Mouse (Mus musculus): ENCODE results near the gene Tex37.

The Tex37 gene

GRCm38 (mm10) chr6:70874035-70874775, 44.5 kb downstream of the Tex37 start:
- TF ChIP-seq CTCF (conservative IDR thresholded peaks at IDR 0.05; ENCODE audit: low read length) (peak; percentile 98), NANOG (IDR thresholded peaks at IDR 0.05; ENCODE audit: borderline replicate concordance, low read length) (no peak)
- Histone ChIP-seq H3K36me3 (ENCODE audit: insufficient read depth, low read length) (peaks cover 18% of the 10 kb centered on the region), H3K9me3 (ENCODE audit: low read length) (no peaks in the 10 kb centered on the region), H3K4me3 (replicated peaks; ENCODE audit: low read length) (no peak overlapping the region), H3K4me1 (replicated peaks; ENCODE audit: low read depth, low read length) (no peaks in the 10 kb centered on the region), H3K27me3 (ENCODE audit: insufficient read depth, low read length) (no peaks in the 10 kb centered on the region)

- H3K36me3 ChIP-seq (ENCODE audit: insufficient read depth, low read length), result peaks cover 11% of the 10 kb centered on the region; the same call in 1 of the 2 replicates
- TF ChIP-seq NANOG (IDR thresholded peaks at IDR 0.05; ENCODE audit: borderline replicate concordance, low read length) (no peak), POU5F1 (IDR thresholded peaks at IDR 0.05; ENCODE audit: borderline replicate concordance, low read length) (no peak), CTCF (conservative IDR thresholded peaks at IDR 0.05; ENCODE audit: low read length) (no peak)
- no peaks in the 10 kb centered on the region for H3K9me3 ChIP-seq (ENCODE audit: low read length)
- no peaks in the 10 kb centered on the region for H3K27me3 ChIP-seq (ENCODE audit: insufficient read depth, low read length)
- no peaks in the 10 kb centered on the region for H3K4me1 ChIP-seq (replicated peaks; ENCODE audit: low read depth, low read length)
- no peak overlapping the region for H3K4me3 ChIP-seq (replicated peaks; ENCODE audit: low read length)
Observed at GRCm38 (mm10) chr6:70872570-70872969, 46.2 kb downstream of the Tex37 start.

GRCm38 (mm10) chr6:70872128-70872527, 46.6 kb downstream of the Tex37 start:
- peaks cover 9% of the 10 kb centered on the region; the same call in 1 of the 2 replicates for H3K36me3 ChIP-seq (ENCODE audit: insufficient read depth, low read length)
- no peaks in the 10 kb centered on the region for H3K9me3 ChIP-seq (ENCODE audit: low read length)
- H3K4me3 ChIP-seq (replicated peaks; ENCODE audit: low read length), result no peak overlapping the region
- H3K27me3 ChIP-seq (ENCODE audit: insufficient read depth, low read length), result no peaks in the 10 kb centered on the region
- H3K4me1 ChIP-seq (replicated peaks; ENCODE audit: low read depth, low read length), result no peaks in the 10 kb centered on the region
- no peak for TF ChIP-seq CTCF (conservative IDR thresholded peaks at IDR 0.05; ENCODE audit: low read length)
- no peak for TF ChIP-seq NANOG (IDR thresholded peaks at IDR 0.05; ENCODE audit: borderline replicate concordance, low read length)
- TF ChIP-seq POU5F1 (IDR thresholded peaks at IDR 0.05; ENCODE audit: borderline replicate concordance, low read length), result no peak

GRCm38 (mm10) chr6:70871511-70871980, 47.2 kb downstream of the Tex37 start:
- Histone ChIP-seq H3K36me3 (ENCODE audit: insufficient read depth, low read length) (peaks cover 3% of the 10 kb centered on the region; the same call in 1 of the 2 replicates), H3K9me3 (ENCODE audit: low read length) (no peaks in the 10 kb centered on the region), H3K27me3 (ENCODE audit: insufficient read depth, low read length) (no peaks in the 10 kb centered on the region), H3K4me3 (replicated peaks; ENCODE audit: low read length) (no peak overlapping the region), H3K4me1 (replicated peaks; ENCODE audit: low read depth, low read length) (no peaks in the 10 kb centered on the region)
- TF ChIP-seq CTCF (conservative IDR thresholded peaks at IDR 0.05; ENCODE audit: low read length), result no peak
- no peak for TF ChIP-seq NANOG (IDR thresholded peaks at IDR 0.05; ENCODE audit: borderline replicate concordance, low read length)
- TF ChIP-seq POU5F1 (IDR thresholded peaks at IDR 0.05; ENCODE audit: borderline replicate concordance, low read length), result no peak

- Histone ChIP-seq H3K9me3 (ENCODE audit: low read length) (no peaks in the 10 kb centered on the region), H3K36me3 (ENCODE audit: insufficient read depth, low read length) (peaks cover 6% of the 10 kb centered on the region; the same call in 1 of the 2 replicates), H3K4me3 (replicated peaks; ENCODE audit: low read length) (no peak overlapping the region), H3K27me3 (ENCODE audit: insufficient read depth, low read length) (no peaks in the 10 kb centered on the region), H3K4me1 (replicated peaks; ENCODE audit: low read depth, low read length) (peaks cover 7% of the 10 kb centered on the region; the same call in 1 of the 2 replicates)
- TF ChIP-seq NANOG (IDR thresholded peaks at IDR 0.05; ENCODE audit: borderline replicate concordance, low read length) (no peak), CTCF (conservative IDR thresholded peaks at IDR 0.05; ENCODE audit: low read length) (no peak), POU5F1 (IDR thresholded peaks at IDR 0.05; ENCODE audit: borderline replicate concordance, low read length) (no peak)
Observed at GRCm38 (mm10) chr6:70867297-70867696, 51.4 kb downstream of the Tex37 start.

- peaks cover 6% of the 10 kb centered on the region; the same call in 1 of the 2 replicates for H3K36me3 ChIP-seq (ENCODE audit: insufficient read depth, low read length)
- no peak overlapping the region for H3K4me3 ChIP-seq (replicated peaks; ENCODE audit: low read length)
- no peaks in the 10 kb centered on the region for H3K27me3 ChIP-seq (ENCODE audit: insufficient read depth, low read length)
Observed at GRCm38 (mm10) chr6:70866761-70867160, 52.0 kb downstream of the Tex37 start.

GRCm38 (mm10) chr6:70864285-70864684, 54.4 kb downstream of the Tex37 start:
- TF ChIP-seq POU5F1 (IDR thresholded peaks at IDR 0.05; ENCODE audit: borderline replicate concordance, low read length), result no peak
- TF ChIP-seq CTCF (conservative IDR thresholded peaks at IDR 0.05; ENCODE audit: low read length), result no peak
- no peak for TF ChIP-seq NANOG (IDR thresholded peaks at IDR 0.05; ENCODE audit: borderline replicate concordance, low read length)
- Histone ChIP-seq H3K4me1 (replicated peaks; ENCODE audit: low read depth, low read length) (peaks cover 20% of the 10 kb centered on the region), H3K4me3 (replicated peaks; ENCODE audit: low read length) (no peak overlapping the region), H3K9me3 (ENCODE audit: low read length) (no peaks in the 10 kb centered on the region), H3K36me3 (ENCODE audit: insufficient read depth, low read length) (peaks cover 20% of the 10 kb centered on the region), H3K27me3 (ENCODE audit: insufficient read depth, low read length) (no peaks in the 10 kb centered on the region)

More at GRCm38 (mm10) chr6:70866761-70867160, 52.0 kb downstream of the Tex37 start:
- peaks cover 12% of the 10 kb centered on the region for H3K4me1 ChIP-seq (replicated peaks; ENCODE audit: low read depth, low read length)
- TF ChIP-seq POU5F1 (IDR thresholded peaks at IDR 0.05; ENCODE audit: borderline replicate concordance, low read length) (no peak), CTCF (conservative IDR thresholded peaks at IDR 0.05; ENCODE audit: low read length) (no peak), NANOG (IDR thresholded peaks at IDR 0.05; ENCODE audit: borderline replicate concordance, low read length) (no peak)
- H3K9me3 ChIP-seq (ENCODE audit: low read length), result no peaks in the 10 kb centered on the region
